Mouse (Mus musculus): ENCODE measurements around the gene Plscr3.

DNA sequence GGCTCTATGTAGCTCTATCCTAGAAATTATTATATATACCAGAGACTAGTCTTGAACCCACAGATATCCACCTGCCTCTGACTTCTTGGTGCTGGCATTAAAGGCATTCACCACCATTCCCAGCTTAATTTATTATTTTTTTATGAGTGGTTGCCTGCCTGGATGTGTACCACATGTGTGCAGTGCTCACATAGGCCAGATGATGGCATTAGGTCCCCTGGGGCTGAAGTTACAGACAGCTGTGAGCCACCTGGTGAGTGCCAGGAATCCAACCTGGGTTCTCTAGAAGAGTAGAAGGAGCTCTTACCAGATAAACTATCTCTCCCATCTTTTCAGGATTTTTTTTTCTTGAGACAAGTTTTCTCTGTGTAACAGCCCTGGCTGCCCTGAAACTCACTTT, 35.9 kb upstream of the Plscr3 start:
- TF ChIP-seq KAT2A (conservative IDR thresholded peaks at IDR 0.05; ENCODE audit: low read depth, low read length) (no peak), JUND (IDR thresholded peaks at IDR 0.05; ENCODE audit: low read depth, low read length) (no peak)

All from MEL (cell line).